Mouse (Mus musculus): ENCODE measurements around the gene Atp4a.
"Not testable (repeated sequence)": the region's sequence is repeated elsewhere in the genome, so short reads cannot be mapped to it uniquely, and the experiment has no call there.

Gene Atp4a

GRCm38 (mm10) chr7:30728739-30729395, 16.9 kb downstream of the Atp4a start:
- in situ Hi-C loops (cut with MboI; ENCODE audit: low pct_unique_long_range_greater_than_20kb in 1 of 2, low sequenced_read_pairs in 2 of 2, unreplicated experiment in 1 of 2): no loop called here

- in situ Hi-C loops (cut with MboI; ENCODE audit: low pct_unique_long_range_greater_than_20kb in 1 of 2, low sequenced_read_pairs in 2 of 2, unreplicated experiment in 1 of 2): no loop called here
These were observed 17.5 kb downstream of the Atp4a start, which contains the start of gene Tmem147 for GRCm38 (mm10) chr7:30729396-30730063. Gene Tmem147, minus strand, starts transcription at chr7:30729540.

- in situ Hi-C loops (cut with MboI; ENCODE audit: low pct_unique_long_range_greater_than_20kb in 1 of 2, low sequenced_read_pairs in 2 of 2, unreplicated experiment in 1 of 2): not testable (repeated sequence)
These were observed 18.2 kb downstream of the Atp4a start for GRCm38 (mm10) chr7:30730064-30730722.

- in situ Hi-C loops (cut with MboI; ENCODE audit: low pct_unique_long_range_greater_than_20kb in 1 of 2, low sequenced_read_pairs in 2 of 2, unreplicated experiment in 1 of 2): no loop called here
These were observed 24.2 kb downstream of the Atp4a start for GRCm38 (mm10) chr7:30736211-30736610.

- in situ Hi-C loops (cut with MboI; ENCODE audit: low pct_unique_long_range_greater_than_20kb in 1 of 2, low sequenced_read_pairs in 2 of 2, unreplicated experiment in 1 of 2): not testable (repeated sequence)
These were observed 30.6 kb downstream of the Atp4a start for GRCm38 (mm10) chr7:30742570-30742969.

GRCm38 (mm10) chr7:30743617-30744016, 31.6 kb downstream of the Atp4a start, which contains the start of gene Gapdhs:
Gene Gapdhs, minus strand, starts transcription at chr7:30743681.
- in situ Hi-C loops (cut with MboI; ENCODE audit: low pct_unique_long_range_greater_than_20kb in 1 of 2, low sequenced_read_pairs in 2 of 2, unreplicated experiment in 1 of 2): not testable (repeated sequence)

- in situ Hi-C loops (cut with MboI; ENCODE audit: low pct_unique_long_range_greater_than_20kb in 1 of 2, low sequenced_read_pairs in 2 of 2, unreplicated experiment in 1 of 2): no loop called here
These were observed 32.1 kb downstream of the Atp4a start for GRCm38 (mm10) chr7:30744022-30744598.

- in situ Hi-C loops (cut with MboI; ENCODE audit: low pct_unique_long_range_greater_than_20kb in 1 of 2, low sequenced_read_pairs in 2 of 2, unreplicated experiment in 1 of 2): no loop called here
These were observed 35.7 kb downstream of the Atp4a start for GRCm38 (mm10) chr7:30747525-30748204.

GRCm38 (mm10) chr7:30749824-30750606, 38.0 kb downstream of the Atp4a start:
- in situ Hi-C loops (cut with MboI; ENCODE audit: low pct_unique_long_range_greater_than_20kb in 1 of 2, low sequenced_read_pairs in 2 of 2, unreplicated experiment in 1 of 2): no loop called here

- in situ Hi-C loops (cut with MboI; ENCODE audit: low pct_unique_long_range_greater_than_20kb in 1 of 2, low sequenced_read_pairs in 2 of 2, unreplicated experiment in 1 of 2): no loop called here
These were observed 39.2 kb downstream of the Atp4a start, which contains the start of gene Sbsn for GRCm38 (mm10) chr7:30751086-30751669. Gene Sbsn, plus strand, starts transcription at chr7:30751471.

- in situ Hi-C loops (cut with MboI; ENCODE audit: low pct_unique_long_range_greater_than_20kb in 1 of 2, low sequenced_read_pairs in 2 of 2, unreplicated experiment in 1 of 2): no loop called here
These were observed 45.0 kb downstream of the Atp4a start for GRCm38 (mm10) chr7:30757001-30757400.

GRCm38 (mm10) chr7:30758853-30759252, 46.8 kb downstream of the Atp4a start:
- in situ Hi-C loops (cut with MboI; ENCODE audit: low pct_unique_long_range_greater_than_20kb in 1 of 2, low sequenced_read_pairs in 2 of 2, unreplicated experiment in 1 of 2): no loop called here

- in situ Hi-C loops (cut with MboI; ENCODE audit: low pct_unique_long_range_greater_than_20kb in 1 of 2, low sequenced_read_pairs in 2 of 2, unreplicated experiment in 1 of 2): no loop called here
These were observed 49.9 kb downstream of the Atp4a start for GRCm38 (mm10) chr7:30761769-30762352.

- in situ Hi-C loops (cut with MboI; ENCODE audit: low pct_unique_long_range_greater_than_20kb in 1 of 2, low sequenced_read_pairs in 2 of 2, unreplicated experiment in 1 of 2): no loop called here
These were observed 51.4 kb downstream of the Atp4a start, which contains the start of gene Dmkn for GRCm38 (mm10) chr7:30763456-30763855. Gene Dmkn, plus strand, starts transcription at chr7:30763756.

- in situ Hi-C loops (cut with MboI; ENCODE audit: low pct_unique_long_range_greater_than_20kb in 1 of 2, low sequenced_read_pairs in 2 of 2, unreplicated experiment in 1 of 2): no loop called here
These were observed 53.2 kb downstream of the Atp4a start for GRCm38 (mm10) chr7:30765173-30765572.

GRCm38 (mm10) chr7:30766408-30766807, 54.4 kb downstream of the Atp4a start:
- in situ Hi-C loops (cut with MboI; ENCODE audit: low pct_unique_long_range_greater_than_20kb in 1 of 2, low sequenced_read_pairs in 2 of 2, unreplicated experiment in 1 of 2): no loop called here

- in situ Hi-C loops (cut with MboI; ENCODE audit: low pct_unique_long_range_greater_than_20kb in 1 of 2, low sequenced_read_pairs in 2 of 2, unreplicated experiment in 1 of 2): no loop called here
These were observed 57.2 kb downstream of the Atp4a start for GRCm38 (mm10) chr7:30769236-30769635.

Measured in mouse embryonic stem cell (cell line).